Mouse (Mus musculus): ENCODE results near the gene Tbl3. TPM values are rescaled to one million over a fixed set of nuclear protein-coding genes. Genes with fewer than 3 reads are reported as not detected.

Tbl3 gene
- polyA plus RNA-seq, 1 experiment from 2014 or later: 105 TPM

GRCm38 (mm10) chr17:24695326-24696010, 12.0 kb downstream of the Tbl3 start:
- Histone ChIP-seq H3K27ac (ENCODE audit: low read depth, low read length) (peak overlapping the region; percentile 86), H3K9me3 (ENCODE audit: control insufficient read depth, low read length) (no peaks in the 10 kb centered on the region), H3K4me3 (ENCODE audit: low read length) (peak overlapping the region; percentile 88), H3K36me3 (ENCODE audit: control insufficient read depth, insufficient read depth, low read length) (peaks cover 23% of the 10 kb centered on the region), H3K9ac (ENCODE audit: low read depth, low read length) (peak overlapping the region; percentile 87), H3K4me2 (replicated peaks; ENCODE audit: low read depth, low read length) (peak overlapping the region; percentile 80), H3K27me3 (ENCODE audit: control insufficient read depth, insufficient read depth, low read length) (peaks cover 8% of the 10 kb centered on the region; the same call in 1 of the 2 replicates), H3K4me1 (ENCODE audit: control insufficient read depth, insufficient read depth, low read length) (peaks cover 11% of the 10 kb centered on the region)
- WGBS: 5% methylated on average over 44 of the region's 51 CpGs
- peak; percentile 43 for ATAC-seq (ENCODE audit: low FRiP score, low TSS enrichment)

GRCm38 (mm10) chr17:24692385-24692784, 15.1 kb downstream of the Tbl3 start:
- Histone ChIP-seq H3K4me2 (replicated peaks; ENCODE audit: low read depth, low read length) (no peak overlapping the region), H3K27ac (ENCODE audit: low read depth, low read length) (no peak overlapping the region), H3K4me3 (ENCODE audit: low read length) (no peak overlapping the region), H3K9me3 (ENCODE audit: control insufficient read depth, low read length) (no peaks in the 10 kb centered on the region), H3K27me3 (ENCODE audit: control insufficient read depth, insufficient read depth, low read length) (peaks cover 39% of the 10 kb centered on the region), H3K9ac (ENCODE audit: low read depth, low read length) (no peak overlapping the region), H3K36me3 (ENCODE audit: control insufficient read depth, insufficient read depth, low read length) (peaks cover 10% of the 10 kb centered on the region; the same call in 1 of the 2 replicates), H3K4me1 (ENCODE audit: control insufficient read depth, insufficient read depth, low read length) (peaks cover 23% of the 10 kb centered on the region)
- WGBS: 93% methylated on average over 5 of the region's 5 CpGs
- ATAC-seq (ENCODE audit: low FRiP score, low TSS enrichment): no peak

- under 1% methylated on average over 52 of the region's 55 CpGs for WGBS
- peak within 1 kb of the TSS; percentile 66 for H3K4me2 ChIP-seq (replicated peaks; ENCODE audit: low read depth, low read length)
- H3K4me1 ChIP-seq (ENCODE audit: control insufficient read depth, insufficient read depth, low read length): peaks cover 15% of the 10 kb centered on the region; the same call in 1 of the 2 replicates
- H3K27me3 ChIP-seq (ENCODE audit: control insufficient read depth, insufficient read depth, low read length): peaks cover 42% of the 10 kb centered on the region
- H3K4me3 ChIP-seq (ENCODE audit: low read length): peak within 1 kb of the TSS; percentile 58
- peak within 1 kb of the TSS; percentile 49 for H3K9ac ChIP-seq (ENCODE audit: low read depth, low read length)
- no peak for ATAC-seq (ENCODE audit: low FRiP score, low TSS enrichment)
- H3K36me3 ChIP-seq (ENCODE audit: control insufficient read depth, insufficient read depth, low read length): peaks cover 10% of the 10 kb centered on the region; the same call in 1 of the 2 replicates
- H3K9me3 ChIP-seq (ENCODE audit: control insufficient read depth, low read length): no peaks in the 10 kb centered on the region
- H3K27ac ChIP-seq (ENCODE audit: low read depth, low read length): no peak within 1 kb of the TSS
Observed at GRCm38 (mm10) chr17:24689251-24690081, 18.0 kb downstream of the Tbl3 start, which contains the start of gene Syngr3. Syngr3 (minus strand) TSS chr17:24689955.

- Histone ChIP-seq H3K27me3 (ENCODE audit: control insufficient read depth, insufficient read depth, low read length) (peaks cover 42% of the 10 kb centered on the region), H3K4me3 (ENCODE audit: low read length) (peak overlapping the region; percentile 37), H3K4me2 (replicated peaks; ENCODE audit: low read depth, low read length) (peak overlapping the region; percentile 57), H3K27ac (ENCODE audit: low read depth, low read length) (no peak overlapping the region), H3K4me1 (ENCODE audit: control insufficient read depth, insufficient read depth, low read length) (peaks cover 15% of the 10 kb centered on the region; the same call in 1 of the 2 replicates), H3K9ac (ENCODE audit: low read depth, low read length) (peak overlapping the region; percentile 34), H3K9me3 (ENCODE audit: control insufficient read depth, low read length) (no peaks in the 10 kb centered on the region), H3K36me3 (ENCODE audit: control insufficient read depth, insufficient read depth, low read length) (peaks cover 2% of the 10 kb centered on the region; the same call in 1 of the 2 replicates)
- WGBS: 18% methylated on average over 23 of the region's 23 CpGs
- ATAC-seq (ENCODE audit: low FRiP score, low TSS enrichment): no peak
Observed at GRCm38 (mm10) chr17:24687599-24687998, 19.9 kb downstream of the Tbl3 start.

DNA sequence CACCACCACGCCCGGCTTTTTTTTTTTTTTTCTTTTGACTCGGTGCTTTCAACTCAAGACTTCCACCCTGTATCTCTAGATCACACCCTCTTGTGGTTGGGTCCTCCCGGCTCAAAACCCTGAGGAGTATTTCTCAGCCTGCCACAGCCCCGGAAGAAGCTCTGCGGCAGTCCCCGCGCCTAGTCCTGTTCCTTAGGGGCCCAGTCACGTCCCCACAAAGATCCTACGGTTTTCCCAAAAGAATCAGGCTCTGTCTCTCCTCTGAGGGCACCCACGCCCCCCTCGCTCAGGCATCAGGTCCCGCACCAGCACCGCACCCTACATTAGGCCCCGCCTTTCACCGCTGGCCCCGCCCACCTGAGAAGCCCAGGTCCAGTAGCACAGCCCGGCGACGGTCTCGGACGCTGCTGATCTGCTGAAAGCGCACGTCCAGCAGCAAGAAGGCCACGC, 20.3 kb downstream of the Tbl3 start:
- Histone ChIP-seq H3K9ac (ENCODE audit: low read depth, low read length) (peak overlapping the region; percentile 34), H3K27me3 (ENCODE audit: control insufficient read depth, insufficient read depth, low read length) (peaks cover 42% of the 10 kb centered on the region), H3K4me2 (replicated peaks; ENCODE audit: low read depth, low read length) (peak overlapping the region; percentile 57), H3K36me3 (ENCODE audit: control insufficient read depth, insufficient read depth, low read length) (peaks cover 1% of the 10 kb centered on the region; the same call in 1 of the 2 replicates), H3K9me3 (ENCODE audit: control insufficient read depth, low read length) (no peaks in the 10 kb centered on the region), H3K4me3 (ENCODE audit: low read length) (peak overlapping the region; percentile 37), H3K4me1 (ENCODE audit: control insufficient read depth, insufficient read depth, low read length) (peaks cover 15% of the 10 kb centered on the region; the same call in 1 of the 2 replicates), H3K27ac (ENCODE audit: low read depth, low read length) (no peak overlapping the region)
- under 1% methylated on average over 24 of the region's 25 CpGs for WGBS
- ATAC-seq (ENCODE audit: low FRiP score, low TSS enrichment): 0 out of 2 replicates have a peak, but pooled peaks have one; percentile 28

GRCm38 (mm10) chr17:24686514-24686913, 20.9 kb downstream of the Tbl3 start:
- Histone ChIP-seq H3K27ac (ENCODE audit: low read depth, low read length) (no peak overlapping the region), H3K4me1 (ENCODE audit: control insufficient read depth, insufficient read depth, low read length) (peaks cover 15% of the 10 kb centered on the region; the same call in 1 of the 2 replicates), H3K4me3 (ENCODE audit: low read length) (peak overlapping the region; percentile 12; the same call in 1 of the 2 replicates), H3K27me3 (ENCODE audit: control insufficient read depth, insufficient read depth, low read length) (peaks cover 42% of the 10 kb centered on the region), H3K9me3 (ENCODE audit: control insufficient read depth, low read length) (no peaks in the 10 kb centered on the region), H3K9ac (ENCODE audit: low read depth, low read length) (no peak overlapping the region), H3K36me3 (ENCODE audit: control insufficient read depth, insufficient read depth, low read length) (peaks cover 8% of the 10 kb centered on the region; the same call in 1 of the 2 replicates), H3K4me2 (replicated peaks; ENCODE audit: low read depth, low read length) (0 out of 2 replicates have a peak overlapping the region, but pooled peaks have one; percentile 22)
- 27% methylated on average over 16 of the region's 16 CpGs for WGBS
- ATAC-seq (ENCODE audit: low FRiP score, low TSS enrichment): no peak

DNA sequence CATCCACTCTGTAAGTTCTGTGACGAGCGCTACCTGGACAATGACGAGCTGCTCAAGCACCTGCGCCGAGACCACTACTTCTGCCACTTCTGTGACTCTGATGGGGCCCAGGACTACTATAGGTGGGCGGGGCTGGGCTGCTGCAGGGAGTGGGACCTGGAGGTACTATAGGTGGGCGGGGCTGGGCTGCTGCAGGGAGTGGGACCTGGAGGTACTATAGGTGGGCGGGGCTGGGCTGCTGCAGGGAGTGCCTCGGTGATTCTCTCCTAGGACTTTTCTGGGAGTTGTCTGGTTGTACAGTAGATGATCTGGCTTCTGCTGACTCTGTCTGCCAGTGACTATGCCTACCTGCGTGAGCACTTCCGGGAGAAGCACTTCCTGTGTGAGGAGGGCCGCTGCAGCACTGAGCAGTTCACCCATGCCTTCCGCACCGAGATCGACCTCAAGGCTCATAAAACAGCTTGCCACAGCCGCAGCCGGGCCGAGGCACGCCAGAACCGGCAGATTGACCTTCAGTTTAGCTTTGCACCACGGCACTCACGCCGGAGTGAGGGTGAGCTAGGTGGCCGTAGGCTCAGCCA, 29.9 kb downstream of the Tbl3 start:
- Histone ChIP-seq H3K36me3 (ENCODE audit: control insufficient read depth, insufficient read depth, low read length) (peaks cover 58% of the 10 kb centered on the region), H3K4me1 (ENCODE audit: control insufficient read depth, insufficient read depth, low read length) (no peaks in the 10 kb centered on the region), H3K9me3 (ENCODE audit: control insufficient read depth, low read length) (no peaks in the 10 kb centered on the region), H3K27me3 (ENCODE audit: control insufficient read depth, insufficient read depth, low read length) (no peaks in the 10 kb centered on the region), H3K27ac (ENCODE audit: low read depth, low read length) (no peak overlapping the region), H3K4me3 (ENCODE audit: low read length) (no peak overlapping the region), H3K9ac (ENCODE audit: low read depth, low read length) (no peak overlapping the region), H3K4me2 (replicated peaks; ENCODE audit: low read depth, low read length) (no peak overlapping the region)
- peak; percentile 46; the same call in 1 of the 2 replicates for ATAC-seq (ENCODE audit: low FRiP score, low TSS enrichment)
- WGBS: 85% methylated on average over 24 of the region's 24 CpGs

- H3K36me3 ChIP-seq (ENCODE audit: control insufficient read depth, insufficient read depth, low read length): peaks cover 54% of the 10 kb centered on the region
- H3K27ac ChIP-seq (ENCODE audit: low read depth, low read length): no peak overlapping the region
- ATAC-seq (ENCODE audit: low FRiP score, low TSS enrichment): no peak
- no peak overlapping the region for H3K4me3 ChIP-seq (ENCODE audit: low read length)
- no peak overlapping the region for H3K9ac ChIP-seq (ENCODE audit: low read depth, low read length)
- H3K4me2 ChIP-seq (replicated peaks; ENCODE audit: low read depth, low read length): no peak overlapping the region
- WGBS: 95% methylated on average over 5 of the region's 5 CpGs
- H3K4me1 ChIP-seq (ENCODE audit: control insufficient read depth, insufficient read depth, low read length): peaks cover 5% of the 10 kb centered on the region
- no peaks in the 10 kb centered on the region for H3K9me3 ChIP-seq (ENCODE audit: control insufficient read depth, low read length)
- H3K27me3 ChIP-seq (ENCODE audit: control insufficient read depth, insufficient read depth, low read length): no peaks in the 10 kb centered on the region
Observed at GRCm38 (mm10) chr17:24676877-24677276, 30.6 kb downstream of the Tbl3 start.
